Mouse (Mus musculus): ENCODE data around the gene Oas1d. TPM values are rescaled to one million over a fixed set of nuclear protein-coding genes. Genes with fewer than 3 reads are reported as not detected.
"Not testable (repeated sequence)": the region's sequence is repeated elsewhere in the genome, so short reads cannot be mapped to it uniquely, and the experiment has no call there.

The Oas1d gene
- total RNA-seq, 1 experiment from 2014 or later = not detected

- ATAC-seq (ENCODE audit: extremely low read depth, insufficient number of reproducible peaks, low FRiP score, poor library complexity, severe bottlenecking) = no peak
Measured at GRCm38 (mm10) chr5:120895231-120895900, 19.0 kb upstream of the Oas1d start.

DNA sequence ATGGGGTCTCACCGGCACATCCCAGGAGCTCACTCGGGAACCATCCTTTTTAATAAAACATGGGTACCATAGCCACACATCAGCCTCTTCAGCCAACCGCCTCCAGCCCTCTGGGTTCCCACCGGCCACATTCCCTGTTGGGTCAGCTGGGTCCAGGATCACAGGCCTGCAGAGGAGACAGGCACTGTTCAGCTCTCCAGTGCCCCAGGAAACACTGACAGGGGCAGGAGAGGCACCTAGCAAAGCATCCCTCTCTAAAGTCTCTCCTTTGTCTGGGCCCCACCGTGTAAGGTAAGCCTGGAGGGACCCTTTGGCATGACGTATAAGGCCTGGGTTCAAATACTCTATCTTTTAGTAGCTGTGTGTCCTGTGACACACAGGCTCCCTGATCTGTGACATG, 16.0 kb upstream of the Oas1d start:
- ATAC-seq (ENCODE audit: extremely low read depth, insufficient number of reproducible peaks, low FRiP score, poor library complexity, severe bottlenecking) = no peak

GRCm38 (mm10) chr5:120898726-120899125, 15.6 kb upstream of the Oas1d start:
- ATAC-seq (ENCODE audit: extremely low read depth, insufficient number of reproducible peaks, low FRiP score, poor library complexity, severe bottlenecking) = no peak

DNA sequence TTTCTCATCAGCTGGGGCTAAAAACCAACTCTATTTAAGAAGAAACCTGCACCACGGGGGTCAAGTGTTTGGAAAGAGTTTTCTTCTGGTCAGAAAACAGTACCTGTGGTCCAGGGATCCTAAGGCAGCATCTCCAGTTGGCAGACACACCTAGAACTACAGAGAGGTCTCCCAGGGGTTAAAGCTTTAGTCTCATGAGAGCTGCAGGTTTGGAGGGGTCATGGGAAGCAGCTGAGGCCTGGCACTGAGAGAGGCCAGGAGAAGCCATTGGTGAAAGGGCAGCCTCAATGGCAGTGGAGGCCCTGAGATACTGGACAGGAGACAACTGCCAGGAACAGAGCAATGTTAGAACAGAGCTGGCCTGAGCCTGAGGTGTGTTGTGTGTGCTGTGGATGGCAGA, 13.7 kb upstream of the Oas1d start:
- no peak for ATAC-seq (ENCODE audit: extremely low read depth, insufficient number of reproducible peaks, low FRiP score, poor library complexity, severe bottlenecking)

DNA sequence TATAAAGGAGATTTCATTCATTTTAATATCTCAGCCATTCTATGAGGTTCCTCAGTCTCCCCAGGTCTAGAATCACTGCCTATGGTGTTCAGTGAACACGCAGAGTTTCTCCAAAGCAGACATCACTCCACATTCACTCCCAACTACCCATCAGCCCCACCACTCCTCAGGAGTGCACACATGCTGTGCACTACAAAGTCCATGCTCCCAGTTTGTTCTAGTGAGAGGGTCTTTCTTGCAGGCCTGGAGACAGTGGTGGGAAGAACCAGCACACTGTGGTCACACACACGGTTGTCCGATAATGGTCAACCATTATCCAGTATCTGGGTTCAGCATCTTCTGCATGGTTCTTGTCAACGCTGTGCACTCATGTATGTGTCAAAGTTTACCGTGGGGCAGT, 12.3 kb upstream of the Oas1d start:
- ATAC-seq (ENCODE audit: extremely low read depth, insufficient number of reproducible peaks, low FRiP score, poor library complexity, severe bottlenecking) = no peak

DNA sequence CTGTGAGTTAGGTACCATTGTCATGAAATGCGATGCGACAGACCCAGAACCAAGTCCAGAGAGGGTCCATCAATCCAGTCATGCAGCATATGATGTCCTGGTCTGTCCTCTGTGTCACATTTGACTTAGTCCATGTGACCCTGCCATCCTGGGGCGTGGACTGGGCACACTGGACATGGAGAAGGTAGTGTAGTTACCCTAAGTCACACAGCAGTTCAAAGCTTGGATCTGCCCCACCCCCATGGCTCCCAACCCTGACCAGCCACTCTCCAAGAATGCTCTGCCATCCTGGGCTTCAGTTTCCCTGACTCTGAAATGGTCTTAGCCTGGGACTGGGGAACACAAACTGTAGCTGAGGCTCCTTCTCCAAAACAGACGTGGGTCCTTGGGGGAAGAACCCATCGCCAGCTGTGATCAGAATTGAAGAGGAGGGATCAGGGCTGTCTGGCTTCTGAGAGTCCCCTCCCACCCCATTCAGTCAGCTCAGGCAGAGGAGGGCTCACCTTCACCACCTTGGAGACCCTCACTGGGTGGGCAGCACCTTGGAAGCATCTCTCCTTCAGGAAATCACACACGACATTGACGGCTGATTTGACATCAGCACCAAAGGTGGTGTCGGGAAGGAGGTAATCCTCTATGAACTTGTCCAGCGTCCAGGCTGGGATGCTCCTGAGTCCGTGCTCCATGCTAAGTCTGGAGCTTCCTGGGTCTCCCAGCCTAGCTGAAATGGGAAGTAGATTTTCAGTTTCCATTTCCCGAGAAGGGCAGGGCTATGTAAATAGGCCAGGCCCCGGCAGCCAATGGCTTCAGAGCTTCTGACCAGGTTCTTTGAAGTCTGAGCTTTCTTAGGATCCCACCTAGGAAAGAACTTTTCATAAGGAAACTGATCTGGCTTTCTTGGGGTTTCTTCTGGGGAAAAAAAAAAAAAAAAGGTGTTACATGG, 7.3 kb upstream of the Oas1d start, which contains the start of gene Oas1a:
Gene Oas1a (minus strand): TSS at position 731 of the 943 bp plus-strand sequence.
- ATAC-seq (ENCODE audit: extremely low read depth, insufficient number of reproducible peaks, low FRiP score, poor library complexity, severe bottlenecking) = 0 out of 2 replicates have a peak, but pooled peaks have one; percentile 19

GRCm38 (mm10) chr5:120908196-120908920, 6.0 kb upstream of the Oas1d start:
- ATAC-seq (ENCODE audit: extremely low read depth, insufficient number of reproducible peaks, low FRiP score, poor library complexity, severe bottlenecking) = no peak

DNA sequence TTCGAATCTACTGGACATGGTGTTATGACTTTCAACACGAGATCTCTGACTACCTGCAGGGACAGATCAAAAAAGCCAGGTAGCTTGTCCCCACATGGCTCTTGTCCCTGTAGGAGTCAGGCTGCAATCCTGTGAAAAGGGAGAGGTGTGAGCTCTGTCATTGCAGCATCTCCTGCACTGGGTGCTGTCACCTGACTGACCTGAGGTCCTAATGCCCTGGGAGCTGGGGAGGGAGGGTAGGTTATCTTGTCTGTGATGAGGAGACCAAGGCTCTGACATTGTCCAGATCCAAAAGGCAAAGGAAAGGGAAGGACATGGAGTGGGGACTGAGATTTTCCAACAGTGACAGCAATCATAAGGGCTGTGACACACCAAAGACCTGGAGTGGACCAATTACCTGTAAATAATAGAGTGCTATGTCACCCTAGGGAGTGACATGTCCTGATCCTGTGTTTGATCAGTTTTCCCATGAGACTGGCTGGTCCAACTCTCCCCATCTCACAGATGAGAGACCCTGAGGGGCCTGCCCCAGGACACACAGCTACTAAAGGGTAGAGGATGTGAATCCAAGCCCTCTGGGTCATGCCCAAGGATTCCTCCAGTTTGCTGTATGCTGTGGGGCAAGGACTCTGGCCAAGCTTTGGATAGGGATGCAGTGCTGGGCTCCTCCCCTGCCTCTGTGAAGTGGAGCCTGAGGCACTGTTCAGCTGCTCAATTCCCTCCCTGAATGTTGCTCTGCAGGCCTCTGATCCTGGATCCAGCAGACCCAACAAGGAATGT, 5.0 kb downstream of the Oas1d start:
- ATAC-seq (ENCODE audit: extremely low read depth, insufficient number of reproducible peaks, low FRiP score, poor library complexity, severe bottlenecking) = not testable (repeated sequence)

GRCm38 (mm10) chr5:120920296-120920695, 6.0 kb downstream of the Oas1d start:
- ATAC-seq (ENCODE audit: extremely low read depth, insufficient number of reproducible peaks, low FRiP score, poor library complexity, severe bottlenecking) = no peak

DNA sequence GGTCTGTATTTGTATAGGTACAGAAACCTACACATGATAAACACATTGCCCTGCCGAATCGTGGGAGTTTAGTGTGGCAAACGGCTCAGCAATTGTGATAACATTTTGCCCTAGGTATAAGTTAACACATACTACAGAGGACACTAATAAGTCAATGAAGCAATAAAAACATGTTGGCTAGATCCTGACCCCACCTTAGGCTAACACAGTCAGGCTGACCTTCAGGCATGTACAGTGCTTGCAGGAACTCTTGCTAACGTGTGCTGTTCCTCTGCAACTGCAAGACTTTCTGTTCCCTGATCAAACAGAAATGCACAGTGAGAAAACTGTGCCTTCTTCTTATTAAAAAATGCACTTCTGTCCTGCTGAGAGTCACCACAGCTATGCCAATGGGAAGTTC, 9.6 kb downstream of the Oas1d start:
- no peak for ATAC-seq (ENCODE audit: extremely low read depth, insufficient number of reproducible peaks, low FRiP score, poor library complexity, severe bottlenecking)

GRCm38 (mm10) chr5:120924520-120924919, 10.2 kb downstream of the Oas1d start:
- not testable (repeated sequence) for ATAC-seq (ENCODE audit: extremely low read depth, insufficient number of reproducible peaks, low FRiP score, poor library complexity, severe bottlenecking)

DNA sequence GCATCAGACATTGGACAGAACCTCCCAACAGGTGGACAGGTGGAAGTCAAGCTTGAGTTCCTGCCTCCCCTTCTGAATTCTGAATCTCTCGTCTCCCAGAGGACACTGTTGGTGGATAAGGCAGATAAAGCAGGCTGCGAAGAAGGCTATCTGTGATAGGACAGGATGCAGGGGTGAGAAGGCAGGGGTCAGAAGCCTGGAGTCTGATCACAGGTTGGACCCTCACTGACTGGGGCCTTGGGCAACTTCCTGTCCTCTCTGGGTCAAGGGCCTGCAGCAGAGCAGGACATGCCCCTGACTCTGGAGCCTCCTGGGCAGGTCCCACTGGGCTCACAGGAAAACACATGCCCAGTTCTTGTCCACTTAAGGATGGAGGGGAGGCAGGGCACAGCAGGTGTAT, 12.0 kb downstream of the Oas1d start:
- not testable (repeated sequence) for ATAC-seq (ENCODE audit: extremely low read depth, insufficient number of reproducible peaks, low FRiP score, poor library complexity, severe bottlenecking)

GRCm38 (mm10) chr5:120927036-120927435, 12.7 kb downstream of the Oas1d start:
- no peak for ATAC-seq (ENCODE audit: extremely low read depth, insufficient number of reproducible peaks, low FRiP score, poor library complexity, severe bottlenecking)

GRCm38 (mm10) chr5:120933966-120934365, 19.6 kb downstream of the Oas1d start:
- no peak for ATAC-seq (ENCODE audit: extremely low read depth, insufficient number of reproducible peaks, low FRiP score, poor library complexity, severe bottlenecking)

- ATAC-seq (ENCODE audit: extremely low read depth, insufficient number of reproducible peaks, low FRiP score, poor library complexity, severe bottlenecking) = no peak
Measured at GRCm38 (mm10) chr5:120937841-120938240, 23.5 kb downstream of the Oas1d start.

DNA sequence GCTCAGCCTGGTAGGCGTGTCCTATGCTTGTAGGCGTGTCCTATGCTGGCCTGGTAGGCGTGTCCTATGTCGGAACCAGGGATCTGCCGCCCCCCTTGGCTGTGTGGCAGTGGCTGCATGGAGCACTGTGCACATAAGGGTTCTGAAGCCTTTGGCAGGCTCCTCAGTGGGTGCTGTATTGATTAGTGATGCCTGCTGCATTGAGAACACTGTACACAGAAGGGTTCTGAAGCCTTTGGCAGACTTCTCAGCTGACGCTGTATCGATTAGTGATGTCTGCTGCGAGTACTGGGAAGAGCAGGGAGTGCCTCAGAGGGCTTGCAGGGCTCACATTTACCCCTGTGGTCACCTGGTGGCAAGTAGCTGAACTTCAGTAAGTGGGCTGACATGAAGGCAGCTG, 24.2 kb downstream of the Oas1d start:
- no peak for ATAC-seq (ENCODE audit: extremely low read depth, insufficient number of reproducible peaks, low FRiP score, poor library complexity, severe bottlenecking)

DNA sequence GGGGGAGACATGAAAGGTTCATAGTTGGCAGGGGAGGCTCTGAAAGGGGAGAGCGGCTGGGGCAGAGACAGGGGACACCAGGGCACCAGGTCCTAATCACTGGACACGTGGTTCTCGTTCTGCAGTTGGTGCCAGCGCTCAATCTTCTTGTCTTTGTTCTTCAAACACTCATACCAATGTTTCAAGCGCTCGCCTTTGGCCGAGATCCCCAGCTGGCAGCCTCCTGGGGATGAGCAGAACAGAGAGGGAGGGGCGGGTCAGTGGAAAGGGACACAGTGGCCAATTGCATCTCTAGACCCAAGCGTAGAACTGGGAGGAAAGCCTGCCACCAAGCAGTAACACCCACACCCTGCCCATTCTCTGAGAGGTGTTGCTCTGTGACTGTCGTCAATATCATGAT, 27.7 kb downstream of the Oas1d start:
- ATAC-seq (ENCODE audit: extremely low read depth, insufficient number of reproducible peaks, low FRiP score, poor library complexity, severe bottlenecking) = no peak

DNA sequence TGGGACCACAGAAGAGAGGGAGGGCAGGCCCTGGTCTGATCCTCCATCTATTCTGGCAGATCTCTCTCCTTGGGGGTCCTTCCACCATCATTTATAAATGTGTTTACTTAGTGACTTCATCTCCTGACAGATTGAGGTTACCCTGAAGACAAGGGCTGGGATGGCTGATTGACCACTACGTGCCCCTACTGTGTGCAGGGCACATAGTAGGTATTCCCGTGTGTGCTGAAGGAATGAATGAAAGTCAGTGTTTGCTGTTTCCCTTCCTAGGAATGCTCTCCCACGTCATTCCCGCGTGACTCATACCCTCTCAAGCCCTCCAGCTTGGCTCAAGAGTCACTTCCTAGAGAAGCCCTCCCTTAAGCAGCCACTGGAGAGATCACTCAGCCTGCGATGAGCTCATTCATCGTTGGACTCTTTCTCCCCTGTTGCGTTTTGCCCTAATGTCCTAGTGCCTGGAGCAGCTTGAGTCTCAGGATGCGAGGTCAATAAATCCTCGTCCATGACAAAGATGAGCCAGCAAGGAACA, 38.0 kb downstream of the Oas1d start:
- no peak for ATAC-seq (ENCODE audit: extremely low read depth, insufficient number of reproducible peaks, low FRiP score, poor library complexity, severe bottlenecking)

All from neutrophil, adult 5-6 weeks (primary cell).